Mouse (Mus musculus): ENCODE results near the gene Htr6. TPM values are rescaled to one million over a fixed set of nuclear protein-coding genes. Genes with fewer than 3 reads are reported as not detected.

The Htr6 gene
- polyA plus RNA-seq, 1 experiment from 2014 or later = not detected

DNA sequence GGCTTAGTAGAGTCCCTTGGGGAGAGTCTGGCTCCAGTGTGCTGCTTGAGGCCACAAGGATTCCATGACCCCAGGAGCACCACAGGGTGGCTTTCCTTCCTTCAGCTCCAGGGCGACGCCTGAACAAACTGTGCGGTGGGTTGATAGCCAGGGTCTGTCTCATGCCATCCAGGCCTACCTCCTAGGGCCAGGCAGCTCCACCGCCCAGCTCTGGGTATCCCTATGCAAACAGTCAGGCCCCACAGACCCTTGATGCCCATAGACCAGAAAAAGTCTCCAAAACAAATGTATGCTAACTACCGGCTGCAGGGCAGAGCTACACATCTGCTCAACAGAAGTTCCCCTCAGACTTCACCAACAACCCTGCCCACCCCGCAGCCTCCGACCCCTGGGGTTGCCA, 15.7 kb upstream of the Htr6 start:
- Histone ChIP-seq H3K4me3 (ENCODE audit: low read length) (peak overlapping the region; percentile 73), H3K4me2 (ENCODE audit: low read depth, low read length) (peak overlapping the region; percentile 97), H3K36me3 (ENCODE audit: control insufficient read depth, insufficient read depth, low read length) (no peaks in the 10 kb centered on the region), H3K27me3 (replicated peaks; ENCODE audit: control insufficient read depth, insufficient read depth, low read length) (no peaks in the 10 kb centered on the region), H3K9ac (ENCODE audit: low read depth, low read length) (peak overlapping the region; percentile 82), H3K4me1 (ENCODE audit: control insufficient read depth, insufficient read depth, low read length) (peaks cover 41% of the 10 kb centered on the region), H3K27ac (ENCODE audit: low read length) (no peak overlapping the region), H3K9me3 (ENCODE audit: control insufficient read depth, low read length) (no peaks in the 10 kb centered on the region; the same call in 1 of the 2 replicates)
- WGBS = 57% methylated on average over 7 of the region's 7 CpGs
- ATAC-seq = no peak

DNA sequence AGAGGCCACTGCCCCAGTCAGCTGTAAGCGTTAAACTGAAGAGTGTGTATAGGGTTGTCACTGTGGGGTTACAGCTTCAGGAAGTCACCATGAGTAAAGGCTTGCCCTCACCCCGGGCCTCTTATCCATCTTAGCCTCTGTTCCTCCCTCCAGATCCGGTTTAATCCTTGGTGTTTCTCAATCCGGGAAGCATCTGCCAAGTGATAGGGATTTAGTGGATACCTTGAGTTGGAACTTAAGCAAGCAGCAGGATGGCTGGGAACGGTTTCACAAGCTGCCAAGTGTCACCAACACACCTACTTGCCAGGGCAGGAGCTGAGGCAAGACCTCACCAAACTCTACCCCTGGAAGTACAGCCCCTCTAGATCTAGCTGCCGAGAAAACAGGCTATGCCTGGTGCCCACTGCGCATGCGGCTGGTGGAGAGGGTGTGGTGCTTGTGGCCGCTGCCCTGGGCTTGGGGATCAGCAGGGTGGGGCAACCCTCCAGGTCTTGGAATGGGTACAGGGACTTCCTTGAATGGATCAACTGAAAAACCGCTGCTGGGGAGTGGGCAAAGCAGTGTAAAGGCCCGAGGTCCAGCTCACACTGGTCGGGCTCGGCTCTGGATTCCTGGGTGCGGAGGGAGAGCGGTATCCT, 15.1 kb upstream of the Htr6 start:
- Histone ChIP-seq H3K4me1 (ENCODE audit: control insufficient read depth, insufficient read depth, low read length) (peaks cover 41% of the 10 kb centered on the region), H3K9ac (ENCODE audit: low read depth, low read length) (peak overlapping the region; percentile 82), H3K27me3 (replicated peaks; ENCODE audit: control insufficient read depth, insufficient read depth, low read length) (no peaks in the 10 kb centered on the region), H3K27ac (ENCODE audit: low read length) (no peak overlapping the region), H3K9me3 (ENCODE audit: control insufficient read depth, low read length) (no peaks in the 10 kb centered on the region; the same call in 1 of the 2 replicates), H3K36me3 (ENCODE audit: control insufficient read depth, insufficient read depth, low read length) (no peaks in the 10 kb centered on the region), H3K4me3 (ENCODE audit: low read length) (peak overlapping the region; percentile 73), H3K4me2 (ENCODE audit: low read depth, low read length) (peak overlapping the region; percentile 97)
- 53% methylated on average over 15 of the region's 15 CpGs for WGBS
- ATAC-seq = no peak

DNA sequence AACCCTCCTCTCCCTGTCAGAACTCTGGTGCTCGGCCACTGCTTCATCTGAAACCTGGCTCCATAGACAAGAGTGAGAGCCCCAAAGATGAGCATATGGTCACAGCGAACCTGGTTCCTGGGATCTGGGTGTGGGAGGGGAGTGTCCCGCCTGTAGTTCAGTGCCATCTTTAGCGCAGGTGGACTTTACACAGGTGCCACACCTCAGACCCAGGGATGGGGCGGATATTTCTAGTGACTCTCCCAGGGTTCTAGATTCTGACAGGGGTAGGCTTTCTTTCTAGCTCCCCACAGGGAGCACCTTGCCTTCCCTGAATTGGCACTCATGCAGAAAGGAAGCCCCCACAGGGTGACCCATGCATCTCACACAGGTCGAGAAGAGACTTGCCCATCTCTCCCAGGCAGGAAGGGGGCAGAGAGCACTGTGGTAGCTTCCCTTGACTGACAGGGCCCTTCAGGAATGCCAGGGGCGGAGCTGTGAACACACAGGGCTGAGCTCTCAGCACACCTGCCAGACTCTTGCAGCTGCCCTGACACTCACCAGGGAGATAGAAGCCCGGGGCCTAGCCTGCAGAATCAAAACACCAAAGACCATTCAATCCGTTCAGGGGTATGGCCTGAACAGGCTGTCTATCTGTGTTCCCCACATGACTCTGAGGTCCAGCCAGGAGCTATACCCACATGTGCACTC, 13.8 kb upstream of the Htr6 start:
- H3K4me3 ChIP-seq (ENCODE audit: low read length) = no peak overlapping the region
- H3K36me3 ChIP-seq (ENCODE audit: control insufficient read depth, insufficient read depth, low read length) = no peaks in the 10 kb centered on the region
- no peaks in the 10 kb centered on the region for H3K9me3 ChIP-seq (ENCODE audit: control insufficient read depth, low read length)
- peak; percentile 65 for ATAC-seq
- H3K27ac ChIP-seq (ENCODE audit: low read length) = no peak overlapping the region
- 50% methylated on average over 9 of the region's 9 CpGs for WGBS
- no peak overlapping the region for H3K9ac ChIP-seq (ENCODE audit: low read depth, low read length)
- peaks cover 41% of the 10 kb centered on the region for H3K4me1 ChIP-seq (ENCODE audit: control insufficient read depth, insufficient read depth, low read length)
- H3K27me3 ChIP-seq (replicated peaks; ENCODE audit: control insufficient read depth, insufficient read depth, low read length) = no peaks in the 10 kb centered on the region
- 0 out of 2 replicates have a peak overlapping the region, but pooled peaks have one; percentile 20 for H3K4me2 ChIP-seq (ENCODE audit: low read depth, low read length)

DNA sequence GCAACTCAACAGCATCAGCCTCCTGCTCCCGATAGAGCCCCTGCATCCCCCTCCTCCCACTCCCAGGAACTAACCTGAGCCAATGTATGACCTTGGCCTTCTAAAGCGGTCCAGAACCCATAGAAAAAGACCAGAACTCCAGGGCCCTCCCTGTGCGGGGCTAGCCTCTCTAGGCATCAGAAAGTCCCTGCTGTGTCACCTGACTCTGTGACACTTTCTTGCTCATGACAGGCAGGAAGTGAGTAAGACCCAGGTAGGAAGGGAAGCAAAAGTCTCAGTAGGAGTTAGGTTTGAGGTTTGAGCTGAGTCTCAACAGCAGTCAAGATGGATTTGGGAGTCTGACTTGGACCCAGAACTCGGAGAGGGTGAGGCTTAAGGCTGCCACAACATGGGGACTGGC, 11.6 kb upstream of the Htr6 start:
- Histone ChIP-seq H3K9ac (ENCODE audit: low read depth, low read length) (no peak overlapping the region), H3K27ac (ENCODE audit: low read length) (no peak overlapping the region), H3K36me3 (ENCODE audit: control insufficient read depth, insufficient read depth, low read length) (no peaks in the 10 kb centered on the region), H3K4me2 (ENCODE audit: low read depth, low read length) (no peak overlapping the region), H3K27me3 (replicated peaks; ENCODE audit: control insufficient read depth, insufficient read depth, low read length) (no peaks in the 10 kb centered on the region), H3K4me3 (ENCODE audit: low read length) (no peak overlapping the region), H3K4me1 (ENCODE audit: control insufficient read depth, insufficient read depth, low read length) (peaks cover 47% of the 10 kb centered on the region), H3K9me3 (ENCODE audit: control insufficient read depth, low read length) (no peaks in the 10 kb centered on the region)
- WGBS = 82% methylated on average over 4 of the region's 4 CpGs
- ATAC-seq = no peak

DNA sequence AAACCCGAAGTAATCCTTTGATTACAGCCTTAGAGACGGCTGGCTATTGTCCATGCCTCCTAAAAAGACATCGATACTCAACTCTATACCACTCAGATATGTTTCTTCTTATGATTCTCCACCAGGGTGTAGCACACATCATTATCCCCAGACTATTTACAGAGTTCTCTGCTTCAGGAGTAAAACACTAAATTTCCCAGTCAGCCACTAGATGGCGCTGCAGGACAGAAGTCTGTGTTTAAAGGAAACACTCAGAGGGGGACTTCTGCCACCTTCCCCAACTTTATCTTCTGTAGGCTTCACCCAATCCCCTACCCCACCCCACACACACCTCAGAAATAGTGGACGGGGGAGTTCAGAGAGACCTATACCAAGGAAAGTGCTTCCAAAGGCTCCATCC, 10.7 kb upstream of the Htr6 start:
- WGBS = 12% methylated on average over 5 of the region's 5 CpGs
- no peaks in the 10 kb centered on the region for H3K27me3 ChIP-seq (replicated peaks; ENCODE audit: control insufficient read depth, insufficient read depth, low read length)
- H3K36me3 ChIP-seq (ENCODE audit: control insufficient read depth, insufficient read depth, low read length) = no peaks in the 10 kb centered on the region
- H3K27ac ChIP-seq (ENCODE audit: low read length) = no peak overlapping the region
- no peaks in the 10 kb centered on the region for H3K9me3 ChIP-seq (ENCODE audit: control insufficient read depth, low read length)
- no peak overlapping the region for H3K4me3 ChIP-seq (ENCODE audit: low read length)
- ATAC-seq = no peak
- no peak overlapping the region for H3K4me2 ChIP-seq (ENCODE audit: low read depth, low read length)
- peaks cover 37% of the 10 kb centered on the region for H3K4me1 ChIP-seq (ENCODE audit: control insufficient read depth, insufficient read depth, low read length)
- H3K9ac ChIP-seq (ENCODE audit: low read depth, low read length) = no peak overlapping the region

DNA sequence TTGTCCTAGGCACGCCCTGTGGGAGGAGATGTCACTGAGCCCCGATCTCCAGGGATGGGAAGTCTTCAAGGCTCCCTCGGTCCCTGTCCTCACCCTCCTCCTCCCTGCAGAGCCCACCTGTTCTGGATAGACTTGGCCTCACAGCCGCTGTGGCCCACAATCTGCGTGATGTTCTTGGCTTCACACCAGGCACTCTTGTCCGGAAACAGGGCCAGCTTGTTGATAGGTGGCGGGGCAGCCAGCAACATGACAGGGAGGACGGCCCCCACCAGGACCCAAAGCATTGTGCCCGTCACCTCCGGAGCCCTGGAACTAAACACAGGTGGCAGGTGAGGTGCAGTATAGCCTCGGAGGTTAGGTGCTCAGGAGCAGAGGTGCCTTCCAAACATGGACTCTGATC, 10.0 kb upstream of the Htr6 start:
- Histone ChIP-seq H3K9me3 (ENCODE audit: control insufficient read depth, low read length) (no peaks in the 10 kb centered on the region), H3K4me3 (ENCODE audit: low read length) (no peak overlapping the region), H3K4me1 (ENCODE audit: control insufficient read depth, insufficient read depth, low read length) (peaks cover 30% of the 10 kb centered on the region), H3K4me2 (ENCODE audit: low read depth, low read length) (no peak overlapping the region), H3K36me3 (ENCODE audit: control insufficient read depth, insufficient read depth, low read length) (no peaks in the 10 kb centered on the region), H3K27me3 (replicated peaks; ENCODE audit: control insufficient read depth, insufficient read depth, low read length) (no peaks in the 10 kb centered on the region), H3K27ac (ENCODE audit: low read length) (no peak overlapping the region), H3K9ac (ENCODE audit: low read depth, low read length) (no peak overlapping the region)
- no peak for ATAC-seq
- 72% methylated on average over 11 of the region's 11 CpGs for WGBS

DNA sequence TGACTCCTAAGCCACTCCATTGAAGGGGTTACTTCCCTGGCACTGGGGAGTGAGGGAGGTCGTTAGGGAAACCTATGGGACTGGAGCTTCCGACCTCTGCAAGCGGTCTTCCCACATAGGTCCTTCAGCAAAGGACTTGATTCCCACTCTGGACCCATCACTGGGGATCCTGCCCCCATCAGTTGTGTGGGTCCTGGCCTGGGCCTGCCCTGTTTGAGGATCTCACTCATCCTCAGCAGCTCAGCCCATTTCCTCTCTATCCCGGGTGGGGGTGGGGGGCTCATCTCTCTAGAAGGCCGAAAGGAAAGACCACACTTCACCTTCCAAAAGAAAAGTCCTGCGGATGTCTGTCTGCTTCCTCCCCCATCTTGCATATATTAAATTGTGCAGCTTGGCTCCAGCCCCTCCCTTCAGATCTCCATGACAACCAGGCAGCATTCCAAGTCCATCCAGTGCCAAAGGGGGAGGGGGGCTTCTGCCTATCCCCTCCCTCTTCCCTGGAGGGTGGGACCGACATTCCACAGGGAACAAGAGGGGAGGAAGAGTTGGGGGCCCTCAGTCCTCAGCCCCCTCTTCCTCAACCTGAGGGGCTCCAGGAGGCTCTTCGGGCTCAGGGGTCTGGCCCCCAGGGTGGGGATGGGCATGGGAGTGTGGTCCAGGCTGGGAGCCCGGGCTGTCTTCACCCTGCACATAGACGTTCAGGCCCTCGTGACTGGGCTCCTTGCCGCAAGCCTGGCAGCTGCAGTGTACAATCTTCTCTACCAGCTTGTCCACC, 7.6 kb upstream of the Htr6 start:
- H3K4me1 ChIP-seq (ENCODE audit: control insufficient read depth, insufficient read depth, low read length) = peaks cover 15% of the 10 kb centered on the region
- H3K9me3 ChIP-seq (ENCODE audit: control insufficient read depth, low read length) = no peaks in the 10 kb centered on the region
- H3K4me3 ChIP-seq (ENCODE audit: low read length) = no peak overlapping the region; the same call in 1 of the 2 replicates
- WGBS = 30% methylated on average over 12 of the region's 12 CpGs
- H3K9ac ChIP-seq (ENCODE audit: low read depth, low read length) = 0 out of 2 replicates have a peak overlapping the region, but pooled peaks have one; percentile 37
- no peak for ATAC-seq
- no peaks in the 10 kb centered on the region for H3K36me3 ChIP-seq (ENCODE audit: control insufficient read depth, insufficient read depth, low read length)
- no peaks in the 10 kb centered on the region for H3K27me3 ChIP-seq (replicated peaks; ENCODE audit: control insufficient read depth, insufficient read depth, low read length)
- H3K4me2 ChIP-seq (ENCODE audit: low read depth, low read length) = no peak overlapping the region
- 0 out of 2 replicates have a peak overlapping the region, but pooled peaks have one; percentile 14 for H3K27ac ChIP-seq (ENCODE audit: low read length)

DNA sequence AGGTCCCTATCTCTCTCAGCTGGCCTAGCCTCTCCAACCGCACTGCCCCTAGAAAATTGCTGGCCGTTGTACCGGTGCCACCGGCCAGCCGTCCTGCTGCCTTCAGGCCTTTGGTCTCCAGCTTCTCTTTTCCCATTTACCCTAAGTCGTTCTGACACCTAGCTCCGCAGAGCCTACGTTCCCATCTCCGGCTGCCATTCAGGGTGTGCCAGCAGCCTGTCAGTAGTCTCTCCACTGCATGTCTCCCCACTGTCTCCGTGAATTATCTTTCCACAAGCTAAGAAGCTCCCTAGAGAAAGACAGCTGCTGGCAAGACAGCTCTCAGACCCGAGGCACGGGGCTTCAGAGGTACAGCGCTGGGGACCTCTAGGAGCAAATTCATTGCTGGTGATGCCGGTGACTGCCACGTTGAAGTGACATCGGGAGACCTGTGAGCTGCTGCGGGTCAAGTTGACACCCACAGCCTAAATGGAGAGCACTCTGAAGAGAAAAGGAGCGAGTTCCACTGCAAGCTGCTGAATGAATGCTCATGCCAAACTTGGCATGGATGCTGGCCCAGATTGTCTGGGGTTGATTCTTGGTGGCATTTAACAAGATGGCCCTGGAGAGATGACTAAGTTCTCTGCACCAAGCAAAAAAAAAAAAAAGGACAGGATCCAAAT, 6.0 kb upstream of the Htr6 start:
- peaks cover 15% of the 10 kb centered on the region for H3K4me1 ChIP-seq (ENCODE audit: control insufficient read depth, insufficient read depth, low read length)
- no peak overlapping the region for H3K4me3 ChIP-seq (ENCODE audit: low read length)
- H3K36me3 ChIP-seq (ENCODE audit: control insufficient read depth, insufficient read depth, low read length) = no peaks in the 10 kb centered on the region
- H3K27ac ChIP-seq (ENCODE audit: low read length) = no peak overlapping the region
- H3K4me2 ChIP-seq (ENCODE audit: low read depth, low read length) = no peak overlapping the region
- no peak overlapping the region; the same call in 1 of the 2 replicates for H3K9ac ChIP-seq (ENCODE audit: low read depth, low read length)
- 78% methylated on average over 18 of the region's 18 CpGs for WGBS
- H3K27me3 ChIP-seq (replicated peaks; ENCODE audit: control insufficient read depth, insufficient read depth, low read length) = peaks cover 8% of the 10 kb centered on the region
- no peaks in the 10 kb centered on the region for H3K9me3 ChIP-seq (ENCODE audit: control insufficient read depth, low read length)
- ATAC-seq = no peak

DNA sequence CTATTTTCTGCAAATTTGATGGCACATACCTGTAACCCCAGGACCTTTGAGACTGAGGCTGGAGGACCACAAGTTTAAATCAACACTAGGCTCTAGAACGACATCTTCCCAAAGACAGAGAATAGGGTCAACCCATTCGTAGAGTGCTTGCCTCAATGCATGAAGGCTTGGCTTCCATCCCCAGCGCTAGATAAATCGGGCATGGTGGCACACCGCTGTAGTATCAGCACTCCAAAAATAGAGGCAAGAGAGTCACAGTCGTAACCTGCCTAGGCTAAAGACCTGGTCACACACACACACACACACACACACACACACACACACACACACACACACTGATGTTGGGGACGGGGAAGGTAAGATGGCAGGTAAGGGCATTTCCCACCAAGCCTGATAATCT, 4.9 kb upstream of the Htr6 start:
- WGBS = 90% methylated on average over 7 of the region's 7 CpGs
- no peak overlapping the region for H3K27ac ChIP-seq (ENCODE audit: low read length)
- no peak overlapping the region for H3K4me3 ChIP-seq (ENCODE audit: low read length)
- H3K9ac ChIP-seq (ENCODE audit: low read depth, low read length) = no peak overlapping the region
- no peak for ATAC-seq
- H3K36me3 ChIP-seq (ENCODE audit: control insufficient read depth, insufficient read depth, low read length) = no peaks in the 10 kb centered on the region
- no peaks in the 10 kb centered on the region for H3K9me3 ChIP-seq (ENCODE audit: control insufficient read depth, low read length)
- H3K4me2 ChIP-seq (ENCODE audit: low read depth, low read length) = no peak overlapping the region
- H3K27me3 ChIP-seq (replicated peaks; ENCODE audit: control insufficient read depth, insufficient read depth, low read length) = peaks cover 19% of the 10 kb centered on the region
- peaks cover 19% of the 10 kb centered on the region for H3K4me1 ChIP-seq (ENCODE audit: control insufficient read depth, insufficient read depth, low read length)

All from intestine, embryonic 16.5 days (tissue).